Mouse (Mus musculus) kidney, postnatal 0 days (tissue): ENCODE results near the gene Mlh1. TPM values are rescaled to one million over a fixed set of nuclear protein-coding genes. Genes with fewer than 3 reads are reported as not detected.

Source experiments
- ATAC-seq: fragments of 200-750 bp; cut with Nextera tagmentation; replicated peaks from 2 replicates; pipeline ENCODE4 v1.8.0; 2017; ENCODE audit warnings: low read depth, moderate number of reproducible peaks, moderate TSS enrichment, moderate library complexity; ENCODE audit not compliant: low FRiP score
- DNase-seq: peaks from one replicate; pipeline ENCODE4 v3.0.0-alpha.2; 2016; ENCODE audit warnings: low spot score
- H3K27ac ChIP-seq: fragments of 300-500 bp; sonication (generic); 2 replicates; pipeline ENCODE4 v1.5.1; 2014; ENCODE audit warnings: mild to moderate bottlenecking
- H3K27me3 ChIP-seq: fragments of 300-500 bp; sonication (generic); 2 replicates; pipeline ENCODE4 v1.6.1; 2014; ENCODE audit warnings: low read length, mixed read lengths; ENCODE audit not compliant: insufficient read depth
- H3K36me3 ChIP-seq: fragments of 300-500 bp; sonication (generic); 2 replicates; pipeline ENCODE4 v1.6.1; 2014; ENCODE audit warnings: low read length, mixed read lengths; ENCODE audit not compliant: insufficient read depth
- H3K4me1 ChIP-seq: fragments of 300-500 bp; sonication (generic); replicated peaks from 2 replicates; pipeline ENCODE4 v1.6.1; 2014; ENCODE audit warnings: antibody characterized with exemption, low read length, mixed read lengths; ENCODE audit not compliant: insufficient read depth
- H3K4me2 ChIP-seq: fragments of 300-500 bp; sonication (generic); 2 replicates; pipeline ENCODE4 v1.6.1; 2014; ENCODE audit warnings: mild to moderate bottlenecking, low read length, moderate library complexity, mixed read lengths
- H3K4me3 ChIP-seq: fragments of 300-500 bp; sonication (generic); replicated peaks from 2 replicates; pipeline ENCODE4 v1.5.1; 2014; ENCODE audit warnings: low read depth, low read length
- H3K9ac ChIP-seq: fragments of 300-500 bp; sonication (generic); 2 replicates; pipeline ENCODE4 v1.6.1; 2014; ENCODE audit warnings: low read depth, low read length
- H3K9me3 ChIP-seq: fragments of 300-500 bp; sonication (generic); replicated peaks from 2 replicates; pipeline ENCODE4 v1.6.1; 2016; ENCODE audit warnings: low read length, inconsistent platforms, mixed read lengths
- CTCF ChIP-seq: IDR thresholded peaks from 2 replicates; pipeline ENCODE4 v1.5.1; 2016; ENCODE audit warnings: antibody characterized with exemption, low read depth, mild to moderate bottlenecking, moderate library complexity
- WGBS: fragments of 180-500 bp; shearing (Covaris S2); extraction: QIAGEN DNeasy Blood & Tissue Kit; methylation state at CpG from one replicate; pipeline ENCODE4 v1.1.7; 2014; 5-methylcytosine and 5-hydroxymethylcytosine counted together
- polyA plus RNA-seq: library from polyadenylated mRNA; unstranded; fragments of >200 nt; fragmentation: Nextera tagmentation; extraction: Ambion mirVana; gene quantifications from 2 replicates; pipeline ENCODE4 v1.2.1, GENCODE M21; 2015

Gene Mlh1
- polyA plus RNA-seq, 1 experiment from 2014 or later: 26.1 TPM

GRCm38 (mm10) chr9:111207683-111208082 is 63.9 kb downstream of the Mlh1 start:
- H3K27me3 ChIP-seq: no peaks in the 10 kb centered on the region

GRCm38 (mm10) chr9:111204601-111205375 is 66.8 kb downstream of the Mlh1 start:
- TF ChIP-seq CTCF: no peak
- 0 out of 2 replicates have a peak, but pooled peaks cover 4% of the 10 kb centered on the region for H3K36me3 ChIP-seq
- no peaks in the 10 kb centered on the region for H3K27me3 ChIP-seq
- H3K9me3 ChIP-seq: no peaks in the 10 kb centered on the region
- ATAC-seq (no peak), DNase-seq (peak; percentile 78)
- no peaks in the 10 kb centered on the region for H3K4me1 ChIP-seq
- 39% methylated on average over 9 of the region's 9 CpGs for WGBS
- no peak overlapping the region for H3K9ac ChIP-seq
- no peak overlapping the region for H3K4me3 ChIP-seq
- H3K4me2 ChIP-seq: no peak overlapping the region
- H3K27ac ChIP-seq: peak overlapping the region; percentile 51

More at GRCm38 (mm10) chr9:111207683-111208082, 63.9 kb downstream of the Mlh1 start:
- H3K4me2 ChIP-seq: no peak overlapping the region
- 56% methylated on average over 3 of the region's 3 CpGs for WGBS
- no peak overlapping the region for H3K4me3 ChIP-seq
- H3K36me3 ChIP-seq: 0 out of 2 replicates have a peak, but pooled peaks cover 4% of the 10 kb centered on the region
- no peak overlapping the region for H3K9ac ChIP-seq
- ATAC-seq: no peak
- no peak for TF ChIP-seq CTCF
- no peak overlapping the region for H3K27ac ChIP-seq
- DNase-seq: no peak
- no peaks in the 10 kb centered on the region for H3K9me3 ChIP-seq
- H3K4me1 ChIP-seq: no peaks in the 10 kb centered on the region

GRCm38 (mm10) chr9:111200208-111200607 is 71.4 kb downstream of the Mlh1 start:
- DNase-seq (no peak), ATAC-seq (no peak)
- H3K4me3 ChIP-seq: no peak overlapping the region
- H3K4me2 ChIP-seq: no peak overlapping the region
- TF ChIP-seq CTCF: no peak
- no peaks in the 10 kb centered on the region for H3K27me3 ChIP-seq
- H3K9me3 ChIP-seq: no peaks in the 10 kb centered on the region
- 0 out of 2 replicates have a peak, but pooled peaks cover 4% of the 10 kb centered on the region for H3K36me3 ChIP-seq
- H3K4me1 ChIP-seq: no peaks in the 10 kb centered on the region
- H3K27ac ChIP-seq: no peak overlapping the region
- no peak overlapping the region for H3K9ac ChIP-seq

- no peaks in the 10 kb centered on the region for H3K9me3 ChIP-seq
- H3K27me3 ChIP-seq: no peaks in the 10 kb centered on the region
- ATAC-seq (no peak), DNase-seq (no peak)
- no peak overlapping the region for H3K4me3 ChIP-seq
- no peak overlapping the region for H3K4me2 ChIP-seq
- no peak overlapping the region for H3K9ac ChIP-seq
- no peaks in the 10 kb centered on the region for H3K4me1 ChIP-seq
- no peak for TF ChIP-seq CTCF
- H3K36me3 ChIP-seq: 0 out of 2 replicates have a peak, but pooled peaks cover 4% of the 10 kb centered on the region
- WGBS: 79% methylated on average over 1 of the region's 1 CpGs
- H3K27ac ChIP-seq: no peak overlapping the region
Observed at GRCm38 (mm10) chr9:111198332-111198731, 73.3 kb downstream of the Mlh1 start.

- Histone ChIP-seq H3K36me3 (0 out of 2 replicates have a peak, but pooled peaks cover 7% of the 10 kb centered on the region), H3K9me3 (no peaks in the 10 kb centered on the region), H3K4me1 (no peaks in the 10 kb centered on the region), H3K4me3 (no peak overlapping the region), H3K4me2 (no peak overlapping the region), H3K27me3 (no peaks in the 10 kb centered on the region), H3K27ac (no peak overlapping the region), H3K9ac (no peak overlapping the region)
- WGBS: 92% methylated on average over 4 of the region's 4 CpGs
- ATAC-seq (no peak), DNase-seq (no peak)
- TF ChIP-seq CTCF: no peak
Observed at GRCm38 (mm10) chr9:111197712-111198111, 73.9 kb downstream of the Mlh1 start.

- Histone ChIP-seq H3K9me3 (no peaks in the 10 kb centered on the region), H3K9ac (no peak overlapping the region), H3K36me3 (0 out of 2 replicates have a peak, but pooled peaks cover 7% of the 10 kb centered on the region), H3K4me1 (no peaks in the 10 kb centered on the region), H3K27me3 (no peaks in the 10 kb centered on the region), H3K4me3 (no peak overlapping the region), H3K27ac (no peak overlapping the region), H3K4me2 (no peak overlapping the region)
- DNase-seq (no peak), ATAC-seq (no peak)
- no peak for TF ChIP-seq CTCF
- 93% methylated on average over 3 of the region's 3 CpGs for WGBS
Observed at GRCm38 (mm10) chr9:111197116-111197515, 74.5 kb downstream of the Mlh1 start.
